Mouse (Mus musculus) neural tube, embryonic 14.5 days (tissue): ENCODE measurements around the gene Smc3. TPM values are rescaled to one million over a fixed set of nuclear protein-coding genes. Genes with fewer than 3 reads are reported as not detected.

Source experiments
- ATAC-seq: fragments of 200-750 bp; cut with Nextera tagmentation; 2 replicates; pipeline ENCODE4 v1.8.0; 2017; ENCODE audit warnings: low read depth, mild to moderate bottlenecking, moderate TSS enrichment, moderate library complexity
- H3K27ac ChIP-seq: fragments of 300-500 bp; sonication (generic); 2 replicates; pipeline ENCODE4 v1.5.1; 2014; ENCODE audit warnings: low read depth, mild to moderate bottlenecking, control low read depth, low read length, moderate library complexity, mixed read lengths
- H3K27me3 ChIP-seq: fragments of 300-500 bp; sonication (generic); 2 replicates; pipeline ENCODE4 v1.6.1; 2014; ENCODE audit warnings: low read length; ENCODE audit not compliant: control insufficient read depth, insufficient read depth
- H3K36me3 ChIP-seq: fragments of 300-500 bp; sonication (generic); 2 replicates; pipeline ENCODE4 v1.6.1; 2014; ENCODE audit warnings: low read length, mixed read lengths; ENCODE audit not compliant: control insufficient read depth, insufficient read depth
- H3K4me1 ChIP-seq: fragments of 300-500 bp; sonication (generic); 2 replicates; pipeline ENCODE4 v1.6.1; 2014; ENCODE audit warnings: low read length; ENCODE audit not compliant: control insufficient read depth, insufficient read depth
- H3K4me2 ChIP-seq: fragments of 300-500 bp; sonication (generic); 2 replicates; pipeline ENCODE4 v1.6.1; 2014; ENCODE audit warnings: mild to moderate bottlenecking, low read depth, low read length, control low read depth
- H3K4me3 ChIP-seq: fragments of 300-500 bp; sonication (generic); 2 replicates; pipeline ENCODE4 v1.5.1; 2014; ENCODE audit warnings: low read depth, low read length, control low read depth, mixed read lengths
- H3K9ac ChIP-seq: fragments of 300-500 bp; sonication (generic); replicated peaks from 2 replicates; pipeline ENCODE4 v1.6.1; 2014; ENCODE audit warnings: low read depth, mild to moderate bottlenecking, control low read depth, low read length, mixed read lengths
- H3K9me3 ChIP-seq: fragments of 300-500 bp; sonication (generic); 2 replicates; pipeline ENCODE4 v1.6.1; 2016; ENCODE audit warnings: low read length; ENCODE audit not compliant: control insufficient read depth
- WGBS: fragments of 180-500 bp; shearing (Covaris S2); extraction: QIAGEN DNeasy Blood & Tissue Kit; methylation state at CpG from one replicate; pipeline ENCODE4 v1.1.7; 2014; 5-methylcytosine and 5-hydroxymethylcytosine counted together
- polyA plus RNA-seq: library from polyadenylated mRNA; unstranded; fragments of >200 nt; fragmentation: Nextera tagmentation; extraction: Ambion mirVana; gene quantifications from 2 replicates; pipeline ENCODE4 v1.2.1, GENCODE M21; 2014

Gene Smc3
- polyA plus RNA-seq, 1 experiment from 2014 or later = 57.0 TPM

- Histone ChIP-seq H3K4me1 (no peaks in the 10 kb centered on the region), H3K9me3 (no peaks in the 10 kb centered on the region), H3K36me3 (no peaks in the 10 kb centered on the region), H3K9ac (no peak overlapping the region), H3K4me2 (no peak overlapping the region), H3K27me3 (no peaks in the 10 kb centered on the region), H3K4me3 (no peak overlapping the region), H3K27ac (no peak overlapping the region)
- no peak for ATAC-seq
- 74% methylated on average over 9 of the region's 9 CpGs for WGBS
Measured at GRCm38 (mm10) chr19:53660722-53661420, 60.7 kb downstream of the Smc3 start.

GRCm38 (mm10) chr19:53661938-53662722 is 61.9 kb downstream of the Smc3 start:
- no peak overlapping the region for H3K4me3 ChIP-seq
- H3K27me3 ChIP-seq = no peaks in the 10 kb centered on the region
- no peaks in the 10 kb centered on the region for H3K4me1 ChIP-seq
- H3K9me3 ChIP-seq = no peaks in the 10 kb centered on the region
- ATAC-seq = no peak
- H3K9ac ChIP-seq = no peak overlapping the region
- H3K27ac ChIP-seq = no peak overlapping the region
- 66% methylated on average over 14 of the region's 14 CpGs for WGBS
- no peaks in the 10 kb centered on the region for H3K36me3 ChIP-seq
- H3K4me2 ChIP-seq = no peak overlapping the region

GRCm38 (mm10) chr19:53664831-53665230 is 64.6 kb downstream of the Smc3 start:
- no peaks in the 10 kb centered on the region for H3K9me3 ChIP-seq
- H3K4me3 ChIP-seq = no peak overlapping the region
- H3K4me1 ChIP-seq = no peaks in the 10 kb centered on the region
- no peak for ATAC-seq
- H3K27ac ChIP-seq = no peak overlapping the region
- no peaks in the 10 kb centered on the region for H3K27me3 ChIP-seq
- H3K36me3 ChIP-seq = no peaks in the 10 kb centered on the region
- no peak overlapping the region for H3K9ac ChIP-seq
- WGBS = 89% methylated on average over 9 of the region's 9 CpGs
- H3K4me2 ChIP-seq = no peak overlapping the region

GRCm38 (mm10) chr19:53665391-53665790 is 65.2 kb downstream of the Smc3 start:
- ATAC-seq = no peak
- H3K4me1 ChIP-seq = no peaks in the 10 kb centered on the region
- no peak overlapping the region for H3K4me3 ChIP-seq
- no peaks in the 10 kb centered on the region for H3K27me3 ChIP-seq
- 89% methylated on average over 4 of the region's 4 CpGs for WGBS
- H3K4me2 ChIP-seq = no peak overlapping the region
- H3K36me3 ChIP-seq = no peaks in the 10 kb centered on the region
- no peak overlapping the region for H3K27ac ChIP-seq
- H3K9ac ChIP-seq = no peak overlapping the region
- no peaks in the 10 kb centered on the region for H3K9me3 ChIP-seq

- Histone ChIP-seq H3K27me3 (no peaks in the 10 kb centered on the region; the same call in 1 of the 2 replicates), H3K9ac (no peak overlapping the region), H3K27ac (no peak overlapping the region), H3K9me3 (no peaks in the 10 kb centered on the region), H3K4me2 (no peak overlapping the region), H3K4me1 (no peaks in the 10 kb centered on the region), H3K4me3 (no peak overlapping the region), H3K36me3 (no peaks in the 10 kb centered on the region)
- 10% methylated on average over 8 of the region's 8 CpGs for WGBS
- no peak for ATAC-seq
Measured at GRCm38 (mm10) chr19:53666708-53667107, 66.5 kb downstream of the Smc3 start.

GRCm38 (mm10) chr19:53668821-53669220 is 68.6 kb downstream of the Smc3 start:
- Histone ChIP-seq H3K27me3 (peaks cover 3% of the 10 kb centered on the region; the same call in 1 of the 2 replicates), H3K4me1 (no peaks in the 10 kb centered on the region), H3K9me3 (no peaks in the 10 kb centered on the region), H3K4me2 (no peak overlapping the region), H3K27ac (no peak overlapping the region), H3K4me3 (no peak overlapping the region), H3K36me3 (no peaks in the 10 kb centered on the region), H3K9ac (no peak overlapping the region)
- ATAC-seq = no peak
- WGBS = 89% methylated on average over 7 of the region's 7 CpGs

- Histone ChIP-seq H3K36me3 (no peaks in the 10 kb centered on the region), H3K4me1 (no peaks in the 10 kb centered on the region), H3K4me3 (no peak overlapping the region), H3K9ac (no peak overlapping the region), H3K27ac (no peak overlapping the region), H3K9me3 (no peaks in the 10 kb centered on the region), H3K27me3 (peaks cover 9% of the 10 kb centered on the region; the same call in 1 of the 2 replicates), H3K4me2 (no peak overlapping the region)
- 60% methylated on average over 12 of the region's 12 CpGs for WGBS
- no peak for ATAC-seq
Measured at GRCm38 (mm10) chr19:53670625-53671141, 70.5 kb downstream of the Smc3 start.

- H3K27me3 ChIP-seq = peaks cover 9% of the 10 kb centered on the region; the same call in 1 of the 2 replicates
- no peak for ATAC-seq
- WGBS = 64% methylated on average over 3 of the region's 3 CpGs
Measured at GRCm38 (mm10) chr19:53671432-53671831, 71.2 kb downstream of the Smc3 start.

More at GRCm38 (mm10) chr19:53671432-53671831, 71.2 kb downstream of the Smc3 start:
- no peaks in the 10 kb centered on the region for H3K9me3 ChIP-seq
- H3K4me2 ChIP-seq = no peak overlapping the region
- no peak overlapping the region for H3K9ac ChIP-seq
- H3K4me1 ChIP-seq = peaks cover 3% of the 10 kb centered on the region; the same call in 1 of the 2 replicates
- H3K36me3 ChIP-seq = no peaks in the 10 kb centered on the region
- no peak overlapping the region for H3K27ac ChIP-seq
- no peak overlapping the region for H3K4me3 ChIP-seq
